Mouse (Mus musculus) heart, adult 9 months (tissue): ENCODE results near the gene Slc5a3.

Experiments used
- DNase-seq, 2 experiments: peaks; one replicate each; pipeline ENCODE4 v3.0.0; 2022; ENCODE audit warnings: low spot score in 2 of 2

The Slc5a3 gene

DNA sequence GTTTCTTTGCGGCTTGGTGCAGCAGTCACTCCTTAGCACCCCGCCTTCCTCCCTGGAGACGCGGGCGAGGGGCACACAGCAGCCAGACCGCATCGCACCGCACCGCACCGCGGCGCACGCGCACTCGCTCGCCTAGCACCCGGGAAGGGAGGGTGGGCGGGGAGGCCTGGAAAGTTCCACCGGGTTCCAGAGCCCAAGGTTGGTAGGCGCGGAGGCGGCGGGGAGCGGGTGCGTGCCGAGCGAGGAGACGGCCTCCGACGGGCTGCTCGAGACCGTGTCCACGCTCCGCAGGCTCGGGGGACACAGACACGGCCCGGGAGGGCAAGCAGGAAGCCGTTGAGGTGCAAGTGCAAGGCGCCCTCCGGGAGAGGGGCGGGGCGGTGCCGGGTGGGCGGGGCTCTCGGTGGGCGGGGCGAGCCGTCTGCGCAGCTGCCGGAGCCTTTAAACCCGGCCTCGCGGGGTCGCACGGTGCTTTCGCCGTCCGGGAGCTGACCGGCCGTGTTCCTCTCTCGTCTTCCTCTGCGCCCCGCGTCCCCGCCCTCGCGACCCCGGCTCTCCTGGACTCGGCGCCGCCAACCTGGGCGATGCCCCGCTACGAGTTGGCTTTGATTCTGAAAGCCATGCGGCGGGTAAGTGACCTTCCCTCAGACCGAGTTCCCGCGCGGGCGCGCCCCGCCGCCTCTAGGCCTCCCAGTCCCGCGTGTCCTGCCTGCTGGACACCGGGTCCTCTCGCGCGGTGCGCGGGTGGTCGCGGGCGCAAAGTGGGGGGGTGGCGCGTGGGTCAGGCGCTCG, at the start of gene Slc5a3, which contains the start of the genes Mrps6 and Gm49711:
Gene Slc5a3, plus strand, starts transcription at position 471 of the 792 bp plus-strand sequence.
Gene Mrps6, plus strand, starts transcription at position 419 of the 792 bp plus-strand sequence.
Gene Gm49711, plus strand, starts transcription at position 465 of the 792 bp plus-strand sequence.
- peak; percentile 84 to 88 for DNase-seq

- DNase-seq: no peak
These were observed 48.5 kb upstream of the Slc5a3 start for GRCm38 (mm10) chr16:92009586-92009985.

- no peak for DNase-seq
These were observed 41.3 kb upstream of the Slc5a3 start for GRCm38 (mm10) chr16:92016792-92017191.

DNA sequence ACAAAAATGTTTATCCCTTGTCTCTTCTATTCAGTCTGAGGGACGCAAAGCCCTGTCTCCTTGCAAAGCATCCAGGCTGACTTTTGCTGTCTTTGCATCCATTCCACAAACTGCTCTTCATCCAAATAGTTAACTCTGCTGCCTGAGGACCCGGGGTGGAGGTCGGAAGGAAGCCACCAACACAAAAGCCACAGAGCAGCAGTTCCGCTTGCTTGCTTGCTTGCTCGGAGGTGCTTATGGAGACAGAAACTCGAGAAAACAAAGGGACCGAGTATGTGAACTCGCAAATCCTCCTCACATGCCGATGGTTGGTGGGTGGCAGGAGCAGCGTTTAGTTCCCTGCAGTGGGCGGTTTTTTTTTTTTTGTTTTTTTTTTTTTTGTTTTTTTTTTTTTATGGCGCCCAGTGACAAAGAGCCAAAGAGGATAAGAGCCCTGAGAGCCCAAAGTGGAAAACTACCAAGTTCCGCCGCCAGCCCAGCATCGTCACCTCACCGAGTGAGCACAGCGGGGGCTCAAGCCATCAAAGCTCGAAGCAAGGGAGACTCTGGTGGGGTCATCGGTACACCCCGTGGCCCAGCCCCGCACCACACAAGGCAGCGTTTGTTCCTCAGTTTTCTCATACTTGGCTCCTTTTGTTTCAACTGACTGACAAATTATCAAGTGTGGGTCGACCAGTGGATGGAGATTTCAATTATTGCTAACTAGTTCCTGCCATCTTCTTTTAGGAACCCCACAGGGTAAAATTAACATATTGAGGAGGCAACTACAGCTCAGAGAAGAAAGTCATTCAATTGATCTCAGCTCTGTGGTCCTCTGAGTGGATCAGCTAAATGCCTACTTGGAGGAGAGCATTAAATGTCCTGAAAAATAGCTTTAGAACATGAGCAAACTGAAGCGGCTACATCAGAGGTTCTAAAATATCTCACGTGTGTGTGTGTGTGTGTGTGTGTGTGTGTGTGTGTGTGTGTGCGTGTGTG, 38.7 kb upstream of the Slc5a3 start:
- peak; percentile 13 to 33 for DNase-seq

DNA sequence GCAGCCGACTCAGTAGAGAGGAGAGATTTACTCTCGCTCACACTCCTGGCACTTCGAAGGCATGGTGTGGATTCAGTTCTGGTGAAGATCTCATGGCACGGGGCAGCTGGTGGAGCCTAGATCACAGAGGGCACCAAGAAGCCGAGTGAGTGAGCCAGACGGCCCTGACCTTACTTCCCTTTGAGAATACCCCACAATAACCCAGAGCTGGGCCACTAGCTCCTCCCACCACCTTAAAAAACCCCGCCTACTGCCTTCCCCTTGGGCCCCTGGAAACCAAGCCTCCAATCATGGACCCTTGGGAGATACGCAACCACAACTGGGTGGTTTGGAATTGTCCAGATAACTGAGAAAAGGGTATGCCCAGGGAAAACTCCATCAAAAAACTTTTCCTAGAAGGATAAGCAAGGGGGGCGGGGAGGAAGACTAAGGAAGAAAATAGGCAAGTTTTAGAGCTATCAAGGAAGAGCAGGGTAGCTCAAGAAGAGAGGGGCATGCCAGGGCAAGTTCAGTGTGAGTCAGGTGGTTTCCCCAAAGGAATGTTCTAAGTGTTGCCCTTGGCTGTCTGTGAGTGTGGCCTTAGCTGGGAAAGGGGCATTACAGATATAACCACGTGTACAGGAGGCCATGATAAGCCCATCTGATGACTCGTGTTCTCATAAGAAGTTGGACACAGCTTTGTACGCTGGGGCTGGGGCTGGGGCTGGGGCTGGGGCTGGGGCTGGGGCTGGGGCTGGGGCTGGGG, 36.3 kb upstream of the Slc5a3 start:
- no peak for DNase-seq

- no peak for DNase-seq
These were observed 35.4 kb upstream of the Slc5a3 start for GRCm38 (mm10) chr16:92022494-92023283.

DNA sequence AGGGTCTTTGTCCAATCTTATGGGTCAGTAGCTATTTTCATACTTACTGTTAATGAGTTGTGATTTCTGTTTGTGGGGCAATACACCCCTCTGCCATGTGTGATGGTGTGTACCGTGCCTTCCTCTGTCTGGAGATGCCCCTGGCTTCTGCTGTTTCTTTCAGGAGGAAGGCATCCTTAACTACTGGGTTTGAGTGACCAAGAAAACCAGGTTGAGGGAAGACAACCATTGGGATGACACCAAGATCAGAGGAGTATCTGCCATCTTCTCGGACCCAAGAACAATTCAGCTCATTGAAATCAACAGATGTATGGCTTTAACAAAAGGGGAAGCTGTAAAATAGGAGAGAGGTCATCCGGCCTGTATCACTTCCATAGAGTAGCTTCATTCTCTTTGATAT, 24.8 kb upstream of the Slc5a3 start:
- no peak for DNase-seq

- no peak for DNase-seq
These were observed 23.4 kb upstream of the Slc5a3 start for GRCm38 (mm10) chr16:92034676-92035075.

GRCm38 (mm10) chr16:92036701-92037100, 21.4 kb upstream of the Slc5a3 start:
- DNase-seq: no peak

GRCm38 (mm10) chr16:92037891-92038607, 20.1 kb upstream of the Slc5a3 start:
- no peak for DNase-seq

- no peak for DNase-seq
These were observed 18.7 kb upstream of the Slc5a3 start for GRCm38 (mm10) chr16:92039421-92039820.

- DNase-seq: no peak
These were observed 18.2 kb upstream of the Slc5a3 start for GRCm38 (mm10) chr16:92039966-92040365.

DNA sequence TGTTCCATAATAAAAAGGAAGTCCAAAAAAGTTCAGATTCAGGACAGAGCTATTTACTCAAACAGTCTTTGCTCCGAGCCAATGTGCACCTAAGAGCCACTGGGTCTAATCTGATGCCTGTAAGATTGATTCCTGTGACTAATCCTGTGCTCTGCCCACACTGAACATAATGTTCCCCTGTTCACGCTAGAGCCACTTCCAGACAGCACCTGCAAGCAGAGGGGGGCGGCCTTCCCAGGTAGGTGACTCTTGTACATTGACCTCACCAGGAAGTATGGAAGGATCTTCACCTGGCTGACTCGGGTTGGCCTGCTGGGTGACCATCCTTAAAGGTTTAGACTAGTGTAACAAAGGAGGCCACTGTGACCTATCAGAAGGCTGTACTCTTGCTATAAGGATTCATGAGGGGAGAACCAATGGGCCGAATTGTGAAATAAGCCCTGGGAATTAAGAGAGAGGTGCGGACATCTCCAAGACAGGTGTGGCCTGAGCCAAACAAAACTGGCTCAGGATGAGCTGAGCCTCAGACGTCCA, 6.3 kb upstream of the Slc5a3 start:
- no peak for DNase-seq

- no peak for DNase-seq
These were observed 5.6 kb upstream of the Slc5a3 start for GRCm38 (mm10) chr16:92052569-92052968.

GRCm38 (mm10) chr16:92056711-92057110, 1.4 kb upstream of the Slc5a3 start:
- no peak for DNase-seq

- no peak for DNase-seq
These were observed 668 bp upstream of the Slc5a3 start for GRCm38 (mm10) chr16:92057456-92057851.

DNA sequence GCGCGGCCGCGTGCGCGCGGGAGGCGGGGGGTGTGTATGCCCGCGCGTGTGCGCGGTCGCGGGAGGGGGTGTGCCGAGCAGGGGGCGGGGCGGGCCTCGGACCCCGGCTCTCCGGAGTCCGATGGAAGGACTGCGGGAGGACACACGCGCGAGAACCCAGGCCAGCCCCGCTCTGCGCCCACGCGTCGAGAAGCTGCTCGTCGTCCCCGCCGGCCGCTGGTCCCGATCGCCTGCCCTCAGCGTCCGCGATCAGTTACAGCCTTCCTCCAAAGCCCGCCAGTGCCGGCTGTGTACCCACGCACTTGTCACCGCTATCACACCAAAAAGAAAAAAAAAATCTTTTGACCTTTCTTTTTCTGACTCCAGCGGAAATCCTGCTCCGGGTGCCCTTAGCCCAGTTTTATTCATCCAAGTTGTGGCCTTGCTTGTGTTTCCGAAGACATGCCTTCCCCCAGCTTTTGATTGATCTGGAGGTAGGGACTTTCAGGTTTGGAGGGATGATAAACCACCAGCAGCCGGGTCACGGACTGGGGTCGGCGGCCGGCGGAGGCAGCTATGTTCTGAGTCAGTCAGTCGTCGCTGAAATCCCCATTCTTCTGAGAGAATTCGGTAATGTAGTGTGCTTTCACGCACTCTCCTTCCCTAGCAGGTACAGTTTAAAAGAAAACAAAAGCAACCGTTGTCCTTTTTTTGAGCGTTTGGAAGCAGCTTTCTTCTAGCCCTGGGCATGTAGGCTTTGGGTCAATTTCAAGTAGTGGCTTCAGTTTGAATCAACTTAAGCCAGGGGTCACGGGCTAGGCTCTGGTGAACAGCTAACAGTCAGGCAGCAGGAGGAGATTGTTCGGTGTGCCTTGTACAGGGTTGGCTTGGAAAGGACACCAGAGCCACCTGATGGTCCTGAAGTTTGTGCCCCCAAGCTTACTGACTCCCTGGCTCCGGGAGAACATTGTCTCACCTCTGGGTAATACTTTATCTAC, 810 bp downstream of the Slc5a3 start:
- DNase-seq: no peak

DNA sequence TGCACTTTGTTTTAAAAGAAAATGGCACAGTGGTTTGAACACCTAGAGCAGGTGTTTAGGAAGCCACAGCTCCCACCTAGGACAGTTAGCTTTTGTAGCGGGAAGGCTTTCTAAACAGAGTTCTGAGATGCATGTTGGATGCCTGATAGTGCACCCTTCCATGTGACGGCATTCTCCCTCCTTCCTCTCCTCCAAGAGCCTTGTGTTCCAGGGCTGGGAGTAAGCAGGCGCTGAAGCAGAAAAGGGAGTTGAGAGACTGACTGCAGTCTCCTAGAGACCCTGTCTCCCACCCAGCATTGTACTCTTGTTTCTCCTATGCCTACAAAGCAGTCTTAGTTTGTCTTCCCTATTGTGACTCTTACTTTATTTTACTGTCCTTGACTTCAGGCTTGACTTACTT, 2.1 kb downstream of the Slc5a3 start:
- DNase-seq: no peak

DNA sequence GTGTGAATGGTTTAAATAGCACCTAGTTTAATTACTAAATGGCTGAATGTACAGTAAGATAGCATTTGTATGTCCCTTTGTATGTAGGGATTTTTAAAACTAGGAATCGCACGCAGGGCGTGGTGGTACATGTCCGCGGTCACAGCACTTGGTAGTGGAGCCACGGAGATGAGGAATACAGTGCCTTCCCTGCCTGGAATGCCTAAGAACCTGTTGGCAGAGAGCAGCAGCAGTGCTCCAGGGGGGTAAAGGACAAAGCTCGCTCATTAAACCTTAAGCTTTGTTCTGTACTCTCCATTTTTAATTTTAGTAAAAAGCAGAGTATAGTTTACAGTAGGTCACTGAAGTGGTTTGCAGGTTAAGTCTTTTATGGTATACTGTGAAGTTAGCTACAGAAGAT, 3.5 kb downstream of the Slc5a3 start:
- no peak for DNase-seq
